Mouse (Mus musculus) liver, embryonic 16.5 days (tissue): Measurements from ENCODE around the gene Rer1. TPM values are rescaled to one million over a fixed set of nuclear protein-coding genes. Genes with fewer than 3 reads are reported as not detected.

Source experiments
- ATAC-seq: fragments of 200-750 bp; cut with Nextera tagmentation; 2 replicates; pipeline ENCODE4 v1.8.0; 2017; ENCODE audit warnings: low read depth, mild to moderate bottlenecking, moderate number of reproducible peaks, moderate library complexity
- H3K27ac ChIP-seq: fragments of 300-500 bp; sonication (generic); 2 replicates; pipeline ENCODE4 v1.5.1; 2014; ENCODE audit warnings: mild to moderate bottlenecking, low read length
- H3K27me3 ChIP-seq: fragments of 300-500 bp; sonication (generic); 2 replicates; pipeline ENCODE4 v1.6.1; 2014; ENCODE audit warnings: low read depth, low read length, mixed read lengths; ENCODE audit not compliant: control insufficient read depth, insufficient read depth
- H3K36me3 ChIP-seq: fragments of 300-500 bp; sonication (generic); 2 replicates; pipeline ENCODE4 v1.6.1; 2014; ENCODE audit warnings: mild to moderate bottlenecking; ENCODE audit not compliant: control insufficient read depth, insufficient read depth
- H3K4me1 ChIP-seq: fragments of 300-500 bp; sonication (generic); 2 replicates; pipeline ENCODE4 v1.6.1; 2014; ENCODE audit warnings: low read depth, low read length, mixed read lengths; ENCODE audit not compliant: control insufficient read depth
- H3K4me2 ChIP-seq: fragments of 300-500 bp; sonication (generic); 2 replicates; pipeline ENCODE4 v1.6.1; 2014; ENCODE audit warnings: low read depth, low read length, mixed read lengths
- H3K4me3 ChIP-seq: fragments of 300-500 bp; sonication (generic); 2 replicates; pipeline ENCODE4 v1.5.1; 2014; ENCODE audit warnings: low read depth, mild to moderate bottlenecking, low read length
- H3K9ac ChIP-seq: fragments of 300-500 bp; sonication (generic); 2 replicates; pipeline ENCODE4 v1.6.1; 2014; ENCODE audit warnings: low read depth, low read length
- H3K9me3 ChIP-seq: fragments of 300-500 bp; sonication (generic); replicated peaks from 2 replicates; pipeline ENCODE4 v1.6.1; 2016; ENCODE audit warnings: low read length; ENCODE audit not compliant: control insufficient read depth
- WGBS: fragments of 180-500 bp; shearing (Covaris S2); extraction: QIAGEN DNeasy Blood & Tissue Kit; methylation state at CpG from one replicate; pipeline ENCODE4 v1.1.7; 2014; ENCODE audit not compliant: insufficient replicate concordance; 5-methylcytosine and 5-hydroxymethylcytosine counted together
- polyA plus RNA-seq: library from polyadenylated mRNA; unstranded; fragments of >200 nt; fragmentation: Nextera tagmentation; extraction: Ambion mirVana; gene quantifications from 2 replicates; pipeline ENCODE4 v1.2.1, GENCODE M21; 2015

Rer1 gene
- polyA plus RNA-seq, 1 experiment from 2014 or later: 75.1 TPM

GRCm38 (mm10) chr4:155118278-155118677 is 32.1 kb upstream of the Rer1 start:
- no peak overlapping the region for H3K4me3 ChIP-seq
- H3K27ac ChIP-seq: no peak overlapping the region
- no peak overlapping the region for H3K4me2 ChIP-seq
- peaks cover 43% of the 10 kb centered on the region for H3K4me1 ChIP-seq
- H3K9me3 ChIP-seq: no peaks in the 10 kb centered on the region
- no peaks in the 10 kb centered on the region for H3K36me3 ChIP-seq
- no peak overlapping the region for H3K9ac ChIP-seq
- ATAC-seq: no peak
- no peaks in the 10 kb centered on the region for H3K27me3 ChIP-seq
- WGBS: 82% methylated on average over 10 of the region's 10 CpGs

GRCm38 (mm10) chr4:155117396-155117978 is 31.3 kb upstream of the Rer1 start:
- 33% methylated on average over 6 of the region's 6 CpGs for WGBS
- peak; percentile 58 for ATAC-seq
- no peak overlapping the region for H3K4me2 ChIP-seq
- peaks cover 37% of the 10 kb centered on the region for H3K4me1 ChIP-seq
- H3K27ac ChIP-seq: peak overlapping the region; percentile 50
- H3K4me3 ChIP-seq: no peak overlapping the region
- H3K9ac ChIP-seq: no peak overlapping the region
- H3K9me3 ChIP-seq: no peaks in the 10 kb centered on the region
- no peaks in the 10 kb centered on the region for H3K27me3 ChIP-seq
- no peaks in the 10 kb centered on the region for H3K36me3 ChIP-seq

DNA sequence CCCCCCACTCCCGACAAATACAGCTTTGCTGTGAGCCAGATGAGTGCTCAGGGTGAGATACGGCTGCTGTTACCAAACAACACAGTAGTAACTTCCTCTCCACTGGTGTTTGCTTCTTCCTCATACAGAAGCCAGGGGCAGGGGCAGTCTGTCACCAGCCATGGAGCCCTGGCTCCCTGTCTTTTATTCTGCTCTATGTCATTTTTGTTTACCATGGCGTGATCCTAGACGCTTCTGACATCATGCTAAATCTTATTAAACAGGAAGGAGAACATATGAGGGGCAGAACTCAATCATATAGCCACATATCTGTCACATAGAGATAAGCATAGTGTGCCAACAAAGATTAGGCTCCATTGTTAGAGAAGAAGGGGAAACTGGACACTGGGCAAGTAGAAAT is 30.4 kb upstream of the Rer1 start:
- Histone ChIP-seq H3K36me3 (no peaks in the 10 kb centered on the region), H3K4me3 (no peak overlapping the region), H3K9ac (no peak overlapping the region), H3K27me3 (no peaks in the 10 kb centered on the region), H3K27ac (no peak overlapping the region), H3K4me2 (no peak overlapping the region), H3K9me3 (no peaks in the 10 kb centered on the region), H3K4me1 (peaks cover 30% of the 10 kb centered on the region)
- 35% methylated on average over 4 of the region's 4 CpGs for WGBS
- ATAC-seq: no peak

DNA sequence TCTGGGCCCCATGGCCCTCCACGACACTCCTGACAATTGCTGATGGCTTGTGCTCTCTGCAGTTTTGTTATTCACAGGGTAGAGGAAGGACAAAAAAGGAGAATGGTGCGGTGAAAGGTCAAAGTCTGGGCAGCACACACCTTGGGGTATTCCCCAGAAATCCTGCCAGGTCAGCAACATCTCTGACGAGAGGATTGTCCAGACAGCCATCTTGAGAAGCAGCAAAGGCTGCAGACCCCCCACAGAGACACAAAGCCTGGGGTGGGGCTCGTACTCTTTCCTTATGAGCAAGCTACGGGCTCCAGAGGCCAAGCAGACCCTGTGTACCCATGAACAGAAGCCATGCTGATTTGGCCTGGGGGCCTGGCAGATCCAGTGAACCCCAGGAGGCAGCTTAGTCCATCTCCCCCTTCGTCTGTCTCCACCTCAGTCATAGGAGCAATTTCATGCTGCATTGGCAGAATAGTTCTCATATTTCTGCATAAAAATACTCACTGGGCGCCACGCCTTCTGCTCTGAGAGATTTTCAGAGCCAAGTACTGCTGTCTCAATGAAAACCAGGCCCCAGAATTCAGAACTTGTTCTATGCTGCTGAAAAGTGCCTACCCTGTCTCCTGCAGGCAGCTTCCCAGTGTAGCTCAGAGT is 27.7 kb upstream of the Rer1 start:
- ATAC-seq: no peak
- Histone ChIP-seq H3K4me1 (peaks cover 11% of the 10 kb centered on the region), H3K4me3 (no peak overlapping the region), H3K9ac (no peak overlapping the region), H3K36me3 (no peaks in the 10 kb centered on the region), H3K4me2 (no peak overlapping the region), H3K27ac (no peak overlapping the region), H3K27me3 (no peaks in the 10 kb centered on the region), H3K9me3 (no peaks in the 10 kb centered on the region)
- 61% methylated on average over 8 of the region's 8 CpGs for WGBS

GRCm38 (mm10) chr4:155109471-155109870 is 23.3 kb upstream of the Rer1 start:
- WGBS: 74% methylated on average over 5 of the region's 5 CpGs
- Histone ChIP-seq H3K36me3 (no peaks in the 10 kb centered on the region), H3K9ac (no peak overlapping the region), H3K27me3 (no peaks in the 10 kb centered on the region), H3K4me1 (no peaks in the 10 kb centered on the region), H3K4me3 (no peak overlapping the region), H3K27ac (no peak overlapping the region), H3K4me2 (no peak overlapping the region), H3K9me3 (no peaks in the 10 kb centered on the region)
- ATAC-seq: no peak

DNA sequence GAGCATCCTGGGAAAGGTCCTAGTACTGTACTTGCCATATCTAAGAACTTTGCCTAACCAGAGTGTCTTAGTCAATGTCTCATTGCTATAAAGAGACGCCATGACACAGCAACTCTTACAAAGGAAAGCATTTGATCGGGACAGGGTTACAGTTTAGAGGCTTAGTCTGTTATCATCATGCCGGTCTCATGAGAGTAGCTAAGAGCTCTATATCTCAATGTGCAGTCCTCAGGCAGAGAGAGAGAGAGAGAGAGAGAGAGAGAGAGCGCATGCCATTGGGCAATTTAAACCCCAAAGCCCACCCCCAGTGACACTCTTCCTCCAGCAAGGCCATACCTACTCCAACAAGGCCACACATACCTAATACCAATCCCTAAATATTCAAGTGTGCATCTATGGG is 21.7 kb upstream of the Rer1 start:
- H3K4me2 ChIP-seq: no peak overlapping the region
- 30% methylated on average over 4 of the region's 4 CpGs for WGBS
- ATAC-seq: peak; percentile 51

GRCm38 (mm10) chr4:155098572-155098971 is 12.4 kb upstream of the Rer1 start:
- Histone ChIP-seq H3K27ac (no peak overlapping the region), H3K36me3 (no peaks in the 10 kb centered on the region), H3K4me1 (no peaks in the 10 kb centered on the region), H3K27me3 (no peaks in the 10 kb centered on the region), H3K4me2 (no peak overlapping the region), H3K9me3 (no peaks in the 10 kb centered on the region), H3K9ac (no peak overlapping the region), H3K4me3 (no peak overlapping the region)
- WGBS: 53% methylated on average over 4 of the region's 4 CpGs
- ATAC-seq: no peak

More for the DNA sequence above, 21.7 kb upstream of the Rer1 start:
- Histone ChIP-seq H3K4me1 (no peaks in the 10 kb centered on the region), H3K27ac (no peak overlapping the region), H3K36me3 (no peaks in the 10 kb centered on the region), H3K4me3 (no peak overlapping the region), H3K27me3 (no peaks in the 10 kb centered on the region), H3K9me3 (no peaks in the 10 kb centered on the region), H3K9ac (no peak overlapping the region)

DNA sequence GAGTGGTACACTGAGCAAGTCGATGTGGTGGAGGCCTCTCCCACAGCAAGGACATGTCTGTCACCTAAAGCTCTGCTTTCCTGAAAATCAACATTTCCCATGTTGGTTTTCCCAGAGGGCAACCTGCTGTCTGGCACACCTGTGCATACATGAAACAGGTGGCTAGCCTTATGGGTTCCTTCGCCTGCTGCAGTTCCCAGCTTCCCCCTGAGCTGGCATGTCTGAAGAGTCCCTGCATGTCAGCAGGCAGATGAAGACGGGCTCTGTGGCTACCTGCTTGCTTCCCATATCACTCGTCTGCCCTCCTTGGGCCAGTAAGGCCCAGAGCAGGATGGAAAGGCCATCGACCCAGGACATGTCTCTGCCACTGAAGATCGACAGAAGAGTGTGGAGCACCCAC is 11.3 kb upstream of the Rer1 start:
- Histone ChIP-seq H3K4me2 (no peak overlapping the region), H3K9ac (no peak overlapping the region), H3K9me3 (no peaks in the 10 kb centered on the region), H3K27ac (no peak overlapping the region), H3K36me3 (no peaks in the 10 kb centered on the region), H3K4me1 (no peaks in the 10 kb centered on the region), H3K4me3 (no peak overlapping the region), H3K27me3 (no peaks in the 10 kb centered on the region)
- 52% methylated on average over 6 of the region's 6 CpGs for WGBS
- no peak for ATAC-seq

DNA sequence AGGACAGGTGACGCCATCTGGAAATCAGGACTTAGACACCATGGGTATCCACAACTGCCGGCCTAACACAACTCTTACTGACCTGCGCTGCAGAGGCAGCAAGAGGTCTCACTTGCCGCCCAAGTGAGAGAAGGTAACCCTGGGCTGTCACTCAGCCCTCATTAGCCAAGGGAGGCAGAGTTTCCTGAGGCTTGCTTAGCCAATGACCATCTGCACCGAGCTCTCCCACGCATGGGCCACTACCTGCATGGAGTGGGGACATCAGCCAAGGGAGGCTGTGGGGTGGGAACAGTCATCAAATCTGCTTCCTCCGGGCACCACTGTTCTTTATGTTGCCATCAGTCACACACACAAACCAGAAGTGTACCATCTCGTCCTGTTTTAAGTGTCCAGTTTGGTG is 9.8 kb upstream of the Rer1 start:
- Histone ChIP-seq H3K27ac (no peak overlapping the region), H3K4me1 (no peaks in the 10 kb centered on the region), H3K9ac (no peak overlapping the region), H3K4me3 (no peak overlapping the region), H3K27me3 (no peaks in the 10 kb centered on the region), H3K9me3 (no peaks in the 10 kb centered on the region), H3K36me3 (no peaks in the 10 kb centered on the region), H3K4me2 (no peak overlapping the region)
- WGBS: 73% methylated on average over 8 of the region's 8 CpGs
- ATAC-seq: no peak
